Mouse (Mus musculus) heart, embryonic 14.5 days (tissue): ENCODE measurements around the gene Ran. TPM values are rescaled to one million over a fixed set of nuclear protein-coding genes. Genes with fewer than 3 reads are reported as not detected.

ENCODE experiments used
- polyA plus RNA-seq: library from polyadenylated mRNA; unstranded; fragments of >200 nt; fragmentation: Nextera tagmentation; extraction: Ambion mirVana; gene quantifications from 2 replicates; pipeline ENCODE4 v1.2.1, GENCODE M21; 2014

Ran gene
- polyA plus RNA-seq, 1 experiment from 2014 or later, result 339 TPM

Other genes starting within 250 kb of the Ran start
- gene Rimbp2, start 66.6 kb upstream of the Ran start, polyA plus RNA-seq, result 0.54 and 0.63 TPM in 2 replicates
- 21.3 and 21.4 TPM in 2 replicates for gene Stx2, start 11.5 kb upstream of the Ran start, polyA plus RNA-seq
- 1.5 and 1.6 TPM in 2 replicates for gene Adgrd1, start 76.7 kb downstream of the Ran start, polyA plus RNA-seq